Mouse (Mus musculus) urinary bladder, postnatal 36 days (tissue): ENCODE measurements around the gene Gtf2h1.
A peak's percentile ranks its signal among the peaks of the same experiment; 100 is the strongest.
"Not testable (repeated sequence)": the region's sequence is repeated elsewhere in the genome, so short reads cannot be mapped to it uniquely, and the experiment has no call there.

Experiments used
- DNase-seq, 2 experiments: peaks; one replicate each; pipeline ENCODE4 v3.0.0; 2022; ENCODE audit warnings: low spot score in 2 of 2, mixed read lengths in 1 of 2

Gtf2h1 gene

GRCm38 (mm10) chr7:46830799-46831590 is 35.1 kb downstream of the Gtf2h1 start:
- no peak for DNase-seq

- no peak for DNase-seq
Observed at GRCm38 (mm10) chr7:46831693-46832092, 35.8 kb downstream of the Gtf2h1 start.

- DNase-seq: not testable (repeated sequence)
Observed at GRCm38 (mm10) chr7:46832112-46832810, 36.4 kb downstream of the Gtf2h1 start.

GRCm38 (mm10) chr7:46833266-46833665 is 37.4 kb downstream of the Gtf2h1 start:
- DNase-seq: no peak

GRCm38 (mm10) chr7:46833670-46834255 is 37.9 kb downstream of the Gtf2h1 start:
- no peak for DNase-seq

GRCm38 (mm10) chr7:46834994-46835610 is 39.2 kb downstream of the Gtf2h1 start:
- no peak for DNase-seq

- DNase-seq: no peak
Observed at GRCm38 (mm10) chr7:46836357-46836756, 40.5 kb downstream of the Gtf2h1 start.

GRCm38 (mm10) chr7:46837073-46837472 is 41.2 kb downstream of the Gtf2h1 start:
- DNase-seq: no peak

- DNase-seq: peak; percentile 22 to 35
Observed at GRCm38 (mm10) chr7:46838104-46838671, 42.3 kb downstream of the Gtf2h1 start.

GRCm38 (mm10) chr7:46838891-46839302 is 43.0 kb downstream of the Gtf2h1 start:
- DNase-seq: peak; percentile 74 to 81

GRCm38 (mm10) chr7:46839446-46839845 is 43.5 kb downstream of the Gtf2h1 start:
- peak in 1 of 2 experiments; percentile 45 for DNase-seq

- DNase-seq: no peak
Observed at GRCm38 (mm10) chr7:46839861-46840260, 44.0 kb downstream of the Gtf2h1 start.

GRCm38 (mm10) chr7:46840326-46840725 is 44.4 kb downstream of the Gtf2h1 start:
- DNase-seq: peak; percentile 37 to 52

- no peak for DNase-seq
Observed at GRCm38 (mm10) chr7:46840787-46841525, 45.1 kb downstream of the Gtf2h1 start, which contains the start of gene Ldha. TSS of gene Ldha (plus strand) at chr7:46841475.

- no peak for DNase-seq
Observed at GRCm38 (mm10) chr7:46842278-46842677, 46.4 kb downstream of the Gtf2h1 start.

GRCm38 (mm10) chr7:46843576-46843975 is 47.7 kb downstream of the Gtf2h1 start:
- no peak for DNase-seq

- DNase-seq: peak; percentile 90 to 94
Observed at GRCm38 (mm10) chr7:46845211-46845977, 49.5 kb downstream of the Gtf2h1 start.

- DNase-seq: peak; percentile 22 to 26
Observed at GRCm38 (mm10) chr7:46845978-46846485, 50.1 kb downstream of the Gtf2h1 start.

- DNase-seq: peak; percentile 27 to 48
Observed at GRCm38 (mm10) chr7:46846486-46847244, 50.8 kb downstream of the Gtf2h1 start.
